Mouse (Mus musculus) cerebellum, adult 9-10 months (tissue): ENCODE data around the gene Gar1.

Source experiments
- DNase-seq: peaks from one replicate; pipeline ENCODE4 v3.0.0; 2022

The Gar1 gene

DNA sequence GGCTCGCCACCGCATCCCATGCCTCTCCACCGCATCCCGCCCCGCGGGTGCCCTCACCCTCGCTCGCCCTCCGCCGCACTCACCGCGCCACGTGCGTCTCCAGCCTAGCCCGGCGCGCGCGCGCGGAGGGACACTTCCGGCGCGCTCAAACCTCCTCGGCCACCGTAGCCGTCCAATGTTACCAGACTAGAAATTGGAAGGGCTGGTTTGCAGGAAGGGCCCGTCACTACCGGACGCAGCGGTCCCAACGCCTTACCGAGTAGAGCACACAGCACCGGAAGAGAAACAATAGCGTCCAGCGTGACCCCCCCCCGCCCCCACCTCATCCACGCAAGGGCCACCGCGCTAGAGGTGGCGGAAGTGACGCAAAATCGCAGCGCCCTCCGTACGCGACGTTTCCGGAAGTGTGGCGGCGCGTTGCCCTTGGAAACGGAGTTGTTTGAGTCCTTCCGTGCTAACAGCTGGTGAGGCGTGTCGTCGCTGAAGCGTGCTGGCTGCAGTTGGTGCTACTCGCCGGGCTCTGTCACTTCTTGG is at the start of gene Gar1:
Gene Gar1, minus strand, starts transcription at position 362 of the 534 bp plus-strand sequence.
- DNase-seq = peak; percentile 95

DNA sequence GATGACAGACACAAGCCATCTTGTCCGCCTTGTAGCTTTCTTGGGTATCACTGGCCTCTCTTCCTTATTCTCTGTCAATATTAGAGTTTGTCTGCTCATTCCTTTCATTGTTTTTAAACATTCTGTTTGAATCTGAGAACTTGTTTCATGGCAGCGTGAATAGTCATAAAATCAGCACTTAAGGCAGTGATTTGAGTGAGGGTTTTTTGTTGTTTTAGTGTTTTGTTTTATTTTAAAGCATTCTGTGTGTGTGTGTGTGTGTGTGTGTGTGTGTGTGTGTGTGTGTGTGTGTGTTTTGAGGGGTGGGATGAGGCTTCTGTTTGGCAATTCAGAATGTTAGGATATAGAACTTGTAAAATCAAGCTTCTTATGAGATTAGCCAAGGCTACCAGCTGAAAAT is 48.7 kb upstream of the Gar1 start:
- no peak for DNase-seq

DNA sequence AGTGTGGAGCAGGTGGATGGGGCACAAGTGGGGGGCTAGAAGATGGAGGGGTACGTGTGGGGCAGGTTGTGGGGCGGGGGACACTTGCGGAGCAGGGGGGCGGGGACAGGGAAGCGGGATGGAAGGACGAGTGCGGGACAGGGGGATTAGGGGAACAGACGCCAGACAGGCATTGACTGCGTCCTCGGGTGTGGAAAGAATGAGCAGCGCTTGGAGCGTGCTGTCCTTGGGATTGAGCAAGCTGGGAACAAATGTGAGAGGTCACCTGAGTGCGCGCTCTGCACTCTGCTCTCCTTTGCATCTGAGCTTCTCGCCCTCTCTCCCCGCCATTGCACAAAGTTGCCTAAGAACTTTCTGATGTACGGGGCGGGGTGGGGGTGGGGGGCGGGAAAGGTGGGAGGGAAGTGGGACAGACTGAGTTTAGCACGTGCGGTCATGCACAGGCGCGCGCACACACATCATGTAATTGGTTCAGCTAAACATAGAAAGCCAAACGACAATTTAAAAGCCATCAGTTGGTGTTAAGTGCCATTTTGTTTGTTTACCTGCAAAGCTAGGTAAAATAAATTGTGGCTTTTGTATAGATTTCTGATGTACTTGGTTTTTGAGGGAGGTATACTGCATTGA is 48.0 kb upstream of the Gar1 start:
- peak; percentile 19 for DNase-seq

DNA sequence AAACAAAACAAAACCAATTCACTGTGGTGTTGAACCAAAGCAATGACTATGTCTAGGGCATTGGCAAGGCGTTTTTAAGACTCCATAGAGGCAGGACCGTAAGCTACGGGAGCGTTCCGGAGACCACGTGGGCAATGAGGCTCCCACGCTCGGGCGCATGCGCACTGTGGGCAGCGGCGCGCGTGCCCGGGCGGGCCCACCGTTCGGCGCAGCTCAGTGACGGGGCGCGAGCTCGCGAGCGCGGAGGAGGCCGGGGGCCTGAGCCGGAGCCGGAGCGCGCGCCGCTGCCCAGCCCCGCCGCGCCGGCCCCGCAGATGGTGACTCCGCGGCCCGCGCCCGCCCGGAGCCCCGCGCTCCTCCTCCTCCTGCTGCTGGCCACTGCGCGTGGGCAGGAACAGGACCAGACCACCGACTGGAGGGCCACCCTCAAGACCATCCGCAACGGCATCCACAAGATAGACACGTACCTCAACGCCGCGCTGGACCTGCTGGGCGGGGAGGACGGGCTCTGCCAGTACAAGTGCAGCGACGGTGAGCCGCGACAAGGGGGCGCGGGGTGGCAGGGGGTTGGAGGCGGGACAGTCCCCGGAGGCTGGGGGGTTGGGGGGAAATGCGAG is 47.3 kb upstream of the Gar1 start, which contains the start of gene Pla2g12a:
Gene Pla2g12a, plus strand, starts transcription at position 202 of the 617 bp plus-strand sequence.
- peak; percentile 92 for DNase-seq

DNA sequence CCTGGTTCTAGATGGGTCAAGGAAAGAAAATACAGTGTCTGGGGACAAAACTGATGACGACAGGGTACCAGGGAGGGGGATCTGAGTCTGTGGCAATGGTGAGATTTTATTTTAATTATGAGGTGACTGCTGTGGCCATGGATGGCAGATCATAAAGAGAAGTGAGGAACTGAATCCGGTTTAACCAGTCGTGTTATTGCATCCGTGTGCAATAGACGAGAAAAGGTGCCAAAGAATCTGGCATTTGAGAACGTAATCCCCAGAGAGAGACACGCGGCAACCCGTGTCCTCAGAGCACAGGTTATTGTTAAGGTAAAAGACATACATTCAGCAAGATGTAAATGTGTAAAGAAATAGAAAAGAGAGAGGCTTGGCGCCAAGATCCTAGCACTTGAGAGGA is 46.1 kb upstream of the Gar1 start:
- no peak for DNase-seq

DNA sequence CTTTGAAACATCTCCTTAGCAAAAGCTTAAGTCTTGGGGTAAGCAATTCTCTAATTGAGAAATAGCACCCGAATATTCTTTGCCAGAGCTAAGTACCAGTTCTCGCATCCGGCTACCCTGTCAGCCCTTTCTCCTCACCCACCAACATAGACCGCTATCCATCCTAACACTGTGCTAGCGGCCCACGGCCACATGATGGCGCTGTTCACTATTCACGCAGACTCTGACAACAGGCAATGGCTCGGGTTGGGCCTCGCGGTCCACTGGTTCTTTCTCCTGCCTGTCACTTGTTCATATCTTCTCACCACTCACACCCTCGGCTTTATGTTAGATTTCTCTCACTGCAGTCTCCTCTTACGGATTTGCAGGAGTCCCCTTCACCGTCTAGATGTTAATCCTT is 32.5 kb upstream of the Gar1 start:
- peak; percentile 24 for DNase-seq

DNA sequence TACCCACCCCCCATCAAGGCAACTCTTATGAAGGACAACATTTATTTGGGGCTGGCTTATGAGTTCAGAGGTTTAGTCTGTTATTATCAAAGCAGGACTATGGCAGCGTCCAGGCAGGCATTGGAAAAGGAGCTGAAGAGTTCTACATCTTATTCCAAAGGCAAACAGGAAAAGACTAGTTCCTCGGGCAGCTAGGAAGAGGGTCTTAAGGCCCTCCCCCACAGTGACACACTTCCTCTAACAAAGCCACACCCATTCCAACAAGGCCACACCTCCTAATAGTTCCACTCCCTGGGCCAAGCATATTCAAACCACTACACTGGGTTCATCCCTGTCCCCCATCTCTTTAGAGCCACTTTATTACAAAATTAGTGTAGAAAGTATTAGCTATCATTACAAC is 31.4 kb upstream of the Gar1 start:
- no peak for DNase-seq

DNA sequence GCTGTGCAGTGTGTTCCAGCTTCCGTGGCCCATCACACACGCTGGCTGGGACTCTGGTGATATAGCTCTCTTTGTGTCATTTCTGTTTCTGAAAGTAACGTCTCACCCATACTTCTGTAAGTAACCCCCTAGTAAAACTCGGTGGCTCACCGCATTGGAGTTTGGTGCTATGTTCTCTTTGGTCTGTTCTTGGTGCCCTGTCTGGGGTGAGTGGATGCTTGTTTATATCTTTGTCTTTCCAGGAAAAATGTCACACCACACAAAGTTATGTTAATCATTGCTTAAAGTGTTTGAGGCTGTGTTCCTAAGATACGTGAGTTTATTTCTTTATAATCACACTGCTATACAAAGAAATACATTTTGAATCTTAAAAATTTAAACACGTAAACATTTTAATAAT is 15.7 kb upstream of the Gar1 start:
- no peak for DNase-seq

DNA sequence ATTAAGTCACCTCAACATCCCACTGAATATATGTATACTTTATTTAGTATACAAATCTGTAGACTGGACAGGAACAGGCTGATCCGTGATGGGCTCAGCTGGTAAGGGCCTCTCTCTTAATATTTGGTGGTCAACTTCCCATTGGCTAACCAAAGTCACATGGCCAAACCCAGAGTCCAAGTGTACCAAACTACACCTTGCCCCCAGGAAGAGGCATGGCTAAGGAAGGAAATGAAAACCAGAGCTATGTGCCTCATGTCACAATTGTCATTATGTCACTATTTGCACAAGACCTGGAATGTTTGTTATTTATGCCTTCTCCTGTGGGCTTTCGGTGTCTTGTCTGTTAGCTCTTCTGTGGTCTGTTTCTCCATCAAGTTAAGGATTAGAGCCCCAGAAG is 14.7 kb upstream of the Gar1 start:
- no peak for DNase-seq

DNA sequence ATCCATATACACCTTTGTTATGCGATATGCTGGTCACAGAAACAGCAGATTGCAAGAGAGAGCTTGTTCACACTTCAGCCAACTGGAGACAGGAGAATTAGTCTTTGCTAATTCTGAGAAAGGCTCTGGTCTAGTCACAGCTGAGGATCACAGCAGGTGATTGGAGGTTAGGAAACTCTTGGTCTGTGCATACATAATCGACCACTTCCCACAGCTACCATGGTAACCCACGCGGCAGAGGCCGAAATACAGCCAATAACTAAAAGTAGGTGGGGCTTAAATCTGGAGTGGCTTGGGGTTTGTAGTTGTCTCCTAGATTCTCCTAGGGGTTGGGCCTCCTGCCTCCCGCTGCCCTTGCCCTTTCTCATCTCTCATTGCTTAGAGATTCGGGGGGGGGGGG is 6.8 kb upstream of the Gar1 start:
- no peak for DNase-seq

DNA sequence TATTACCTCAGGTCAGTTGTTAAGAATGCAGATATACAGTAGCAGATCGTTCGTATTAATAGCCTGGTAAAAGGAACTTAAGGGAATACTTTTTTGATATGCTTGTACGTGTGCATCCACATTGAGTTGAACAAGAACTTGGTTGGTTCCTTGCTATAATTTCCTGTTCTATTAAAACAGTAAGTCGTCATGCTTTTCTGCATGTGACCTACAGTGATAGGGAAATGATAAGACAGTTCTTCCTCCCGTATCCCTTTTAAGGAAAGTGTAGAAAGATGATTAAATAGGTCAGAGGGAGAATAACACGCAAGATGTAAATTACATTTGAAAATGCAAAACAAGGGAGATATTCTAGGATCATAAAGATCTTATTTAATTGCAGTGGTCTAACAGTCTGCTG is 5.8 kb upstream of the Gar1 start:
- no peak for DNase-seq

DNA sequence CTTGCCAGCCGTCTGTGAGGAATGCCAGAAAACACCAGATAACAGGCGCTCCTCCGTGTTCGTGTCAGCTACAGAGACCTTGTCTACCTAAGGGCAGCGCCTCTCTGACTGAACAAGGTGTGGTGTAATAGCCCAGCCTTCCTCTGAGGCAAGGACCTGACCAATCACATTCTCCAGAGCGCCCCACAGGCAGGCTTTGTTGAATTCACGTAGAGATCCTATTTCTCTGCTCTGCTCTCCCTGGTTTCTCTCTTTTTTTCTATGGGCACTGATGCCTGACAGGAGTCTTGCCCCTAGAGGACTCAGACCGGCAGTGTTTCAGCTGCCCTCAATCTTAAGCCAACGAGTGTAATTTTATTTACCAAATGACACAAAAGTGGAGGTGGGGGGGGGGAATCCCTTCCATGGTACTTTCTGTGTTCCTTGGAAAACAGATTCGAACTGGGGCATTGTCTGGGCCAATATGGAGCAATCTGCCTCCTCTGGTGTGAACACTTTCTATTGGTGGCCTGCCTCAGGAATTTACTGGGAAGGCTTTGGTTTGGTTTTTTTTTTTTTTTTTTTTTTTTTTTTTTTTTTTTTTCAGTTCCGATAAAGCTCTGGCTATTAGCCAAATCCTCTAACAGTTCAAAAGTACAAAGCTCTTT is 5.0 kb upstream of the Gar1 start:
- no peak for DNase-seq

DNA sequence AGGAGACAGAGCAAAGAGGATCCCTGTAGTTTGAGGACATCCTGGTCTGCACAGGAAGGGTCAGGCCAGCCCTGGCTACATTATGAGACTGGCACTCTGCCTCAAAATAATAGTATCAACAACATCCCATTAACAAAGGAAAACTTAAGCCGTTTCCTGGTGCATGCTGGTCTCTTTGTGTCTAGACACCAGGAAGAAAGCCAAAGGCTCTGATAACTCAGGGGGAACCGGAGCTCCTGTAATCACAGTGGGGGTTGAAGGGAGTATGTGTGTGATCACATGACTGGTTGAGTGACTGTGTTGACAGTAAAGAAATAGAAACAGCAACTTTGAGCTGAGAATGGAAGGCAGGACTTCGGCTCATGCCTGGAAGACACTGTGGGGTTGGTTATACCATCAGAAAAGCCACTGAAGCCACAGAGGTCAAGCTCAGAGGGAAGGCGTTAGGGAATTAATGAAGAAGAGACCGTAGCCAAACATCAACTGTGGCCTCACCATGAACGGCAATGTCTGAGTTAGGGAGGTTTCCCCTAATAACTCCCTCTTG is 4.3 kb upstream of the Gar1 start, which contains the start of gene Cfi:
Gene Cfi, plus strand, starts transcription at position 497 of the 547 bp plus-strand sequence.
- no peak for DNase-seq

DNA sequence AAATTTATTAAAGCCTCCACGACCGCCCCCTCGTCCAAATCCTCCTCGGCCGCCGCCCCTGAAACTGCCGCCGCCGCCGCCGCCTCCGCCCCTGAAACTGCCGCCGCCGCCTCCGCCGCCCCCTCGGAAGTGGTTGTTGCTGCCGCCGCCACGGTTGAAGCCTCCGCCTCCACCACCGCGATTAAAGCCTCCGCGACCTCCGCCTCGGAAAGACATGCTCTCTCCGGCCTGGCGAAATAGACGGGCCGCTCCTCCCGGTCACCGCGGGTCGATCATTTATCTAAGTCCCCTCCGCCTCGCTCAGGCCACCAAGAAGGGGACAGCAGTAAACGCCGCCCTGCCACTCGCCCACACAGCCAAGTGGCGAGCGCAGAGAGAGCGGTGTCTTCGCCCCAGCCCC is 570 bp downstream of the Gar1 start:
- no peak for DNase-seq

DNA sequence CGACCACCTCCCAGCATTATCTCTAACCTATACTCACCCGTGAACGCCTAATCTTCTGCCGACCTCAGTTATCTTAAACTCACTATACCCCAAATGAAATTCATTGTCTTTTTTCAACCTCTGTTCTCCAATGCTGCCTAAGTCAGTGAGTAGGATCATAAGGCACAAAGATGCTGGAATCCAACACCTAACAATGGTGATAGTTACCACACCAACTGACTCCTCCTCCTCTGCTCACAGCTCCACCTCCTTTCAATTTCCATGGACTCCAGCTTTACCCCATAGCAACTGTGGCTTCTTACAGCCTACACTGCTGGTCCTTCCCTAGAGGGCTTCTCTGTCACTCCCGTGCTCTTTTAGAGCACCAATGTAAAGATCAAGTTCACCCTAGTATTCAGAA is 3.5 kb downstream of the Gar1 start:
- no peak for DNase-seq

DNA sequence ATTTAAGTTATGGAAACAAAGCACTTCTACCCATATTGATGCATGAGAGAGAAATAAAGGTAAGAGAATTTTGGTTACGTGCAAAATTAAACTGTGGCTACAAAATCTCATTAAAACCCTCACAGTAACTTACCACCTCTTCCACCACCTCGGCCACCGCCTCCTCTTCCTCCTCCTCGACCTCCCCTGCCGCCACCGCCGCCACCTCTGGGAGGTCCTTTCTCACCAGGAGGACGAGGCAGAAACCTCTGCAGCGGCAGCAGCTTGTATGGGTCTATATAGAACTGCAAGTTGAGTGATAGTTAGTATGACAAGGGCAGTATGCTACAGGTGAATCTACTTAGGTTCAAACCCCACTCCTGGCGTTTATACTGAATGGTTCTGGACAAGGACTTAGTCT is 4.5 kb downstream of the Gar1 start:
- no peak for DNase-seq

DNA sequence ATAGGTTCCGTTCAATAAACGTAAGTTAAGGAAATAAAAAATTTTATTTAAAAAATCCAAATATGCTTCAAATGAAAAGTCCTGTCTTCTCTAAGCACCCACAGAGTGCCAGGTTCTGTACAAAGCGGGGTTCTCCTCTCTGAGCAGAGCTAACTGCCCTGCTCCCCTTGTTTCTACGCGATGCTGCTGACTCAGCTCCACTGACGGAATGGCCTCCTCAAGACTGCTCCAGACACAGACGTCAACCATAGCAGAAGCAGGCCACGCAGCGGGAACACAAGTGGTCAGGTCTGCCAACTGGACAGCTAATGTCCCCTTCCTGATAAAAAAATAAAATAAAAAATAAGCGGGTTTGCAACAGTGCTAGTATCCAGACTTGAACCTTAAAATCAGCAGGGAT is 6.3 kb downstream of the Gar1 start:
- DNase-seq = no peak

DNA sequence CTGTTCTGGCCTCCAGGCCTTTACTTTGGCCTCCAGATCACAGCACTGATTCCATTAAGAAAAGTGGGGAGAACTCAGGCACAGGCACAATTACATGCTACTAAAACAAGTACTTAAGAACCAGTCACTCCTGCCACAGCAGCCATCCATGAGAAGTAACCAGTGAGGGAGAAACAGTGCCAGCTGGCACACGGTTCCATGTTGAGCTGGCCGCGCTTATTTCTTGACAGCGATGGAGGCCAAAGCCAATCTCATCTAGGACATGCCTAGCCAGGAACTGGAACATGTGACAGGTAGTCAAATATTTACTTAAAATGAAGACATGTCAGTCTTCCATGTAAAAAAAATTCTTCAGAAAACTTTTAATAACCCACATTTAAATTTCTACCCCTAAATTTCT is 7.0 kb downstream of the Gar1 start:
- no peak for DNase-seq

DNA sequence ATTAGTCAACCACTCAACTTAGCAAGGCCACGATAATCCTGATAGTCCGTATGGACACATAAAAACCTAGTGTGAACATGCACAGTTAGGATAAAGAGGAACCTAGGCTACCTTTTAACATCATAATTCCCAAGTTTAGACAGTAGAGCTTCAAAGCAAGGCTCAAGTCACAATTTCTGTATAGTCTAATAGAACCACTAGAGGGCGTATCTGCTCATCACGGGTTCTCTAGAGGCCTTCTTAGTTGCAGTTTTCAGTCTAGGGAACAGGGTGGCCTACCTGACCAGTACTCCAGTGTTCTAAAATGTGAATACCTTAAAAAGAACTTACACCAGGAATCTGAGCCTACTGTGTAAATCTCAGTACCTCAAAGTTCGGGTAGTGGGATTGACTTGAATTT is 7.9 kb downstream of the Gar1 start:
- DNase-seq = peak; percentile 43

DNA sequence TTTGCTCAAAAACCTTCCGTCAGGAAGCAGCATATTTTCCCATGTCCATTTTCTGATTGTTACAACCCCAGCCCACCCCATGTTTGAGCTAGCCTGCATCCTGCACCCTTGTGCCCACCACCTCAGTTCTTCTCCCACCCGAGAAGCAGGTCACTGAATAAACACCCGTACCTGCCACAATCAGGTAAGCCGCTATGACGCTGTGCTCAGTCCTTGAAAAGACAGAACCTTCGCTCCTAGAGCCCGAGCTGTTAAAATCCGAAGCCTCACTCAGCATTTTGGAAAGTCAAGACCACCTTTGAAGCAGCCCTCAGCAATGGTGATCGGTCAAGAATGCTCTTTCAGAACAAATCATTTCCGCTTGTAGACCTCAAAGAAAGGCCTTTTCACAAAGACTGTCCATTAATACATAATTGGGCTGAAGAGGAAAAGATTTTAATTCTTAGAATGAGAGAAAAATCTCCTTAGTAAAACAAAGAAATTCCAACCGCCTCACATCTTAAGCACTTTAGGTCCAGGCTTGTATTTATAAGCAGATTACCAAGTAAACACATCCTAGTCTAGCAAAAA is 8.9 kb downstream of the Gar1 start, which contains the start of gene Rrh:
Gene Rrh, minus strand, starts transcription at position 382 of the 570 bp plus-strand sequence.
- DNase-seq = no peak

DNA sequence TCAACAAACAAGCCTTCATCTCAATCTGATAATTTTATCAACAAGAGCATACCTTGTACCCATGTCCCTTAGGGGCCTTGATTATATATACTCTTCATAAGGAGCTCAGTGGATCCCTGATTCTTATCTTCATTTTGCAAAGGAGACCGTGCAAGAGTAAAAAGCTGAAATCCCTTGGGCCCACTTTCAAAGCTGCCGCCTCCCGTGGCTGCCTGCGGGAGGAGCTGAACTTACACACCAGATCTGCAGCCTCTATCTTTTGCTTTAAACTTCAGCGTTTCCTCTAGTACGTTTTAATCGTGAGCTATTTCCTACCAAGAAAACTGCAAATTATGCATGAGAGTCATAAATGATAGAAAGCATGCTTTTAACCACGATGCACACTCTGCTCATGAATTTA is 9.5 kb downstream of the Gar1 start:
- DNase-seq = no peak

DNA sequence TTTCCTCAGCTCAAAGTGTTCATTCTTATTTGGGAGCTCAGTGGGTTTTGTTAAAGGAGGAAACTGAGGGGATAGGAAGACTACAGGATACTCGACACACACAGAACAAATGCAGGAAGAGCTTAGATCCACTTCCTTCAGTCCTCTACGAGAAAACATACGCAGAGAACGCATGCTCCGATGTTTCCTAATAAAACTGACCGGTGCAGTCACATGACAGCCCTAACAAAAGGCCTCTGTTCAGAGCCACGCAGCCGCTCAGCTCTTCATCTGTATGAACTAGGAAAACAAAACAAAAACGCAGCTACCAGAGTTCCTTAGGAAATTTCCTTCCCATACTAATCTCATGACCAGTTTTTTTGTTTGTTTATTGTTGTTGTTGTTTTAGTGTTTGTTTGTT is 10.3 kb downstream of the Gar1 start:
- no peak for DNase-seq

DNA sequence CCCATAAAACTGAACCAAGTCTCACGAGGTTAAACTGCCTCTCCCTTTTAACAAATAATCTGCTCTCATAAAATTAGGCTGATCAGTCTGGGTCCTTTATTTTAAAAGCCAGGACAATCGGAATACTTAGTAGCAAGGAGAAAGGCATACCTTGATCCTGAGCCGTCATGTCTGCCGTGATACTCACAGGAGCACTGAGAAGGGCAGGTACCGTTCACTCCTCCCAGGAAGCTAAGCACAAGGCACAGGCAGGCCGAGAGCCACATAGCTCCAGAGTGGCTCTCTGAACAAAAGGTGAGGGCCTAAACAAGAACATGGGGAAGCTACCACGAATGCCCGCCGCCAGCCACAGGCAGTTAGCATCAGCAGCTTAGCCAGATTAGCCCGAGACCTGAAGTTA is 27.4 kb downstream of the Gar1 start, which contains the start of gene Lrit3:
Gene Lrit3, minus strand, starts transcription at position 266 of the 400 bp plus-strand sequence.
- no peak for DNase-seq
